Mouse (Mus musculus): ENCODE data around the gene Btbd9.

DNA sequence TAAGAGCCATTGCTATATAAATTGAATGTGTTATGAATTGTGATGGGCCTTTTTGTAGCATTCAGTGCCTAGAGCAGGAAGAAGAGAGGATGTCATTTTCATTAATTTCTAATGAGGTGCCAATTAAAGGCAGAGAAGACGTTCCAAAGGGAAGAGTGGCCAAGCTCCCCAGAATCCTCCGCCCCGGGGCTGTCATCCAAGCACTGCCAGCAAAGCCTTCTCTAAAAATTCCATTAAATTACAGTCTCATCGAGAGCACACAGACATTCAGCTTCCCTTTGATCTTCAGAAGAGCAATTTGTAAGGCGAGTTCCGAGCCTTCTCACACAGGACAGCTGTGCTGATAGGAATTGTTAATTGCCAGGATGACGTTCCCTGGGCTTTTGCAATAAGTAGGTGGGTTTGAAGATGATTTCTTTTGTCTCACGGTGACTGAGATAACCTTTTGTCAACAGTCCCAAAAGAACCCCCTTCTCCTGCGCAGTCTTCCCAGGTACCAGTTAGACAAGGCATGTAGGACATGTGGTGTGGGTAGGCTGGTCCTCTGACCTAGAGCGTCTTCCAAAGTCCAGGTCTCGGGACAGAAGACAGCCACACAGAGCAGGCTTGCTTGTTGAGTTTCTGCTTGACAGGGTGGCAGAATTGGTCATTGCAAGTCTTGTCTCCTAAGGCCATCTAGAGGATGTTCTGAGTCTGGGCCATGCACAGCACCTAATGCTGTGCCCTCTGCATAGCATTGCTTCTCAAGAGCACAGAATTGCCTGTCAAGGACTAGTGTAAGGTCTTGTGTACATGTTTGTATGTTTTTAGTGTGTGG is 381.5 kb downstream of the Btbd9 start:
- TF ChIP-seq HCFC1 (IDR thresholded peaks at IDR 0.05; ENCODE audit: borderline replicate concordance, insufficient read depth, low read length) (no peak), MAFK (IDR thresholded peaks at IDR 0.05; ENCODE audit: insufficient read depth, low read depth, low read length) (no peak), ZC3H11A (IDR thresholded peaks at IDR 0.05; ENCODE audit: borderline replicate concordance, low read depth, low read length) (no peak), CHD2 (IDR thresholded peaks at IDR 0.05; ENCODE audit: low read depth, low read length) (no peak), ZNF384 (IDR thresholded peaks at IDR 0.05; ENCODE audit: low read depth, low read length) (no peak)
